Mouse (Mus musculus): Measurements from ENCODE around the gene Rps16. TPM values are rescaled to one million over a fixed set of nuclear protein-coding genes. Genes with fewer than 3 reads are reported as not detected.
A peak's percentile ranks its signal among the peaks of the same experiment; 100 is the strongest.

The Rps16 gene
- polyA plus RNA-seq, 1 experiment from 2014 or later, result 467 TPM

DNA sequence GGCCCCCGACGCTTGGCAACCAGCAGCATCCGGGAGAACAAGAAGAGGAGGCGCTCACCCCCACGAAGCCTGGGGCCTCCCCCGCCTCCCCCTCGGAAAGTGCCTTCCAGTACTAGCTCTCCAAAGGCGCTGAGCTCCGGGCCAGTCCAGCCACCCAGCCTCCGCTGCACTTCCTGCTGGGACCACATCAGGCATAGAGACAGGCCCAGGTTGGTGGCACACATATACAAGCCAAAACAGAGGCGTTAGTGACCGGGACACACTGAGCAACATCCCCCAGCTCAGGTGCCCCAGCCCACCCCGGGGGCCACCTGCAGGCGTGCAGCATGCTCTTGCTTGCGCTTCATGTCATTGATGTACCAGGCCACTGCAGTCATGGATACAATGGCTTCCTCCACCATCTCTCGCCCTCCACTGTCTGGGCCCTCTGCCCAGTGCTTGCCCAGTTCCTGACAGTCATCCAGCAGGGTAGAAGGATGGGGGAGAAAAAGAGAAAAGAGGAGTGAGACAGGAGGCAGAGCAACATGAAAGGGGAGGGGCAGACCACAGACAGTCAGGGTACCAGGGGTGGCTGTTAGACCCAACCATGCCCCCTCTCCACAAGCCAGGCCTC, 17.3 kb downstream of the Rps16 start:
- no peak overlapping the region for H3K4me3 ChIP-seq (replicated peaks)
- H3K9me3 ChIP-seq (replicated peaks), result no peaks in the 10 kb centered on the region
- no peaks in the 10 kb centered on the region for H3K27me3 ChIP-seq (replicated peaks)
- H3K4me2 ChIP-seq, result no peak overlapping the region
- 90% methylated on average over 16 of the region's 16 CpGs for whole genome bisulfite sequencing
- H3K27ac ChIP-seq (replicated peaks), result no peak overlapping the region; the same call in 1 of the 2 replicates
- H3K36me3 ChIP-seq, result peaks cover 32% of the 10 kb centered on the region
- H3K4me1 ChIP-seq, result peaks cover 28% of the 10 kb centered on the region
- no peak for ATAC-seq (ENCODE audit: low FRiP score)
- no peak overlapping the region for H3K9ac ChIP-seq (replicated peaks)

DNA sequence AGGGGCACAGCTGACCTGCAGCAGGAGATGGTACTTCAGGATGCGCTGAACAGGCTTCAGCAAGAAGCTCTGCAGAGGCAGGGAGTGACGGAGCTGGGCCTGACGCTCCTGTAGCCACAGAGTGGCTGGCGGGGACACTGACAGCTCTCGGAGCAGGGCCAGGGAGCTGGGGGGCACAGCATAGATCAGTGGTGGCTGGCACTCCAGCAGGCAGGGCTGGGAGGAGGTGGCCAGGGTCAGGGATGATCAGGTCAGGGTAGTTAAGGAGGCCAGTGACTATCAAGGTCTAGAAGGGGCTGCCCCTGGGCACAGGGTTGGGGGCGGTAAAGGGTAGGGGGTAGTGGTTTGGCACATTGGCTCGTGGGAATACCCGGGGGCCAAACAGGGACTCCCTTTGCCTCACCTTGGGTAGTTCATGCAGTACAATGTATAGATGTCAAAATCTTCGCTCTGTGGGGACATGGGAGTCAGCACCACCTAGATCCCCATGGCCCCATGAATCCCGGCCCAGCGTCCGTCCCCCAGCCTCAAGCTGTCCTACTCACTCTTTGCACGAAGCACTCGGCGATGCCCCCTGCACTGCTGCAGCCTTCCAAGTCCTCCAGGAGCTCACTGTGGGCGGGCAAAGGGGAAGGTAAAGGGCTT, 17.9 kb downstream of the Rps16 start:
- no peak overlapping the region for H3K4me2 ChIP-seq
- H3K9ac ChIP-seq (replicated peaks), result no peak overlapping the region
- H3K27me3 ChIP-seq (replicated peaks), result no peaks in the 10 kb centered on the region
- H3K4me3 ChIP-seq (replicated peaks), result no peak overlapping the region
- H3K36me3 ChIP-seq, result peaks cover 30% of the 10 kb centered on the region
- ATAC-seq (ENCODE audit: low FRiP score), result no peak
- H3K27ac ChIP-seq (replicated peaks), result no peak overlapping the region; the same call in 1 of the 2 replicates
- no peaks in the 10 kb centered on the region for H3K9me3 ChIP-seq (replicated peaks)
- peaks cover 28% of the 10 kb centered on the region for H3K4me1 ChIP-seq
- WGBS, result 95% methylated on average over 16 of the region's 16 CpGs

DNA sequence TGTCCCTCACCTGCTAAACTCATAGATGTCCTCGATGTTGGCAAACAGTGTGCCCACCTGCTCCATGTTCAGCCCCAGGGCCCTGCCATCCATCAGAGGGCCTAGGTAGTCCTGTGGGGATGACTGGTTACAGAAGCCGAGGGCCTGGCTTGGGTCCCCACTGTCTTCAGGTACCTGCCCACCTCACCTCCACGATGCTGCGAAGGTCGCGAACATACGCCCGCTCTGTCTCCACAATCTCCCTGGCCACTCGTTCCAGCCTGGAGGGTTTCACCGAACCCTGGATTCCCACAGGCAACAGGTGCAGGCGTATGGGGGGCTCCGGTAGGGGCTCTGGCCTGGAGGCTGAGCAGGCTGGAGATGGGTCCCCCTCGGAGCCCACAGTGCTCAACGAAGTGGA, 19.6 kb downstream of the Rps16 start:
- Histone ChIP-seq H3K9ac (replicated peaks) (no peak overlapping the region), H3K4me1 (peaks cover 35% of the 10 kb centered on the region), H3K4me3 (replicated peaks) (peak overlapping the region; percentile 87), H3K4me2 (peak overlapping the region; percentile 95), H3K27me3 (replicated peaks) (no peaks in the 10 kb centered on the region), H3K27ac (replicated peaks) (no peak overlapping the region), H3K36me3 (peaks cover 14% of the 10 kb centered on the region), H3K9me3 (replicated peaks) (no peaks in the 10 kb centered on the region)
- 94% methylated on average over 14 of the region's 14 CpGs for WGBS
- no peak for ATAC-seq (ENCODE audit: low FRiP score)

DNA sequence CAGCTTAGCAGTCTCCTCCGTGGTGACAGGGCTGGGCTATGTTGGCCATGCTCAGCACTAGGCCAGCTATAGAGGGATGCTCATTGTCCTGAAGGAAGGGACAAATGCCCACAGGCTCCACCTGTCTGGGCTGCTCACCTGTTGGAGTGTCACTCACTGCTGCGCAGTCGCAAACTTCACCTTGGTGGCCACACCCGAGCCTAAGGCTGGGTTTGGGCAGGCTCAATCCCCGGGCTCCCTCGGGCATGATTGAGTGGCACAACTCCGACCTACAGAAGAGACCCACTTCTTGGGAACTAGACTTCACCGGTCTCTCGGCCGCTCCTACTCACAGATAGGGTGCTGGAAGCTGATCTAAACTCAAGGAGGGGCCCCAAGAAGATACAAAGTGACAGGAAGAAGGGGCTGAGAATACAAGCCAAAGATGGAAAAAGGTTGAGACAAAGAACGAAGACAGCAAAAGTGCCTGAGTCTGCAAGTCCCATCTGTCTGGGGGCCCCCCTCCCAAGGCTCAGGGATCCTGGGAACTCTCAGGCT, 20.6 kb downstream of the Rps16 start:
- Histone ChIP-seq H3K4me2 (peak overlapping the region; percentile 95), H3K27ac (replicated peaks) (peak overlapping the region; percentile 93), H3K27me3 (replicated peaks) (no peaks in the 10 kb centered on the region), H3K9ac (replicated peaks) (peak overlapping the region; percentile 73), H3K36me3 (0 out of 2 replicates have a peak, but pooled peaks cover 11% of the 10 kb centered on the region), H3K4me1 (peaks cover 45% of the 10 kb centered on the region), H3K4me3 (replicated peaks) (peak overlapping the region; percentile 87), H3K9me3 (replicated peaks) (no peaks in the 10 kb centered on the region)
- ATAC-seq (ENCODE audit: low FRiP score), result no peak
- WGBS, result 10% methylated on average over 11 of the region's 11 CpGs

DNA sequence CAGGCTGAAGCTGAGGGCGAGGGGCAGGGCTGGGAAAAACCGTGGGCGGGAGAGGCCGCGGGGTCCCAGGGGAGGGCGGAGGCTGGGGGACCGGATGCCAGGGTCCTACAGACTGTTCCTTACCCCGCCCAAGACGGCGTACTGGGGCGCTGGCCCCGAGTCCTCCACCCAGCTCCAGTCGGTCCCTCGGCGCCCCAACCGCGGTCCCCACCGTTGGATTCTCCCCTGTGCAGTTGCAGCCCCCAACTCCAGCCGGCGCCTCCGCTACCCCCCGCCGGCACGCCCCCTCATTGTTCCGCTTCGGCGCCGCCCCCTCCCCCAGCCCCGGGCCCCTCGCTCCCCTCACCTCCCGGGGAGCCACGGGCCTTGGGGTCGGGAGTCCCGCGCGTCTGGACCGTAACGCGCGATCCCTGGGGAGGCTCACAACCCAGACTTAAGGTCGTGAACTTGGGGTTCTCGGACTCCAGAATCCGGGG, 21.1 kb downstream of the Rps16 start:
- Histone ChIP-seq H3K27ac (replicated peaks) (peak overlapping the region; percentile 93), H3K36me3 (0 out of 2 replicates have a peak, but pooled peaks cover 10% of the 10 kb centered on the region), H3K4me1 (peaks cover 50% of the 10 kb centered on the region), H3K9ac (replicated peaks) (peak overlapping the region; percentile 73), H3K9me3 (replicated peaks) (no peaks in the 10 kb centered on the region), H3K27me3 (replicated peaks) (no peaks in the 10 kb centered on the region), H3K4me2 (peak overlapping the region; percentile 95), H3K4me3 (replicated peaks) (peak overlapping the region; percentile 87)
- 2% methylated on average over 39 of the region's 43 CpGs for WGBS
- peak; percentile 3; the same call in 1 of the 2 replicates for ATAC-seq (ENCODE audit: low FRiP score)

DNA sequence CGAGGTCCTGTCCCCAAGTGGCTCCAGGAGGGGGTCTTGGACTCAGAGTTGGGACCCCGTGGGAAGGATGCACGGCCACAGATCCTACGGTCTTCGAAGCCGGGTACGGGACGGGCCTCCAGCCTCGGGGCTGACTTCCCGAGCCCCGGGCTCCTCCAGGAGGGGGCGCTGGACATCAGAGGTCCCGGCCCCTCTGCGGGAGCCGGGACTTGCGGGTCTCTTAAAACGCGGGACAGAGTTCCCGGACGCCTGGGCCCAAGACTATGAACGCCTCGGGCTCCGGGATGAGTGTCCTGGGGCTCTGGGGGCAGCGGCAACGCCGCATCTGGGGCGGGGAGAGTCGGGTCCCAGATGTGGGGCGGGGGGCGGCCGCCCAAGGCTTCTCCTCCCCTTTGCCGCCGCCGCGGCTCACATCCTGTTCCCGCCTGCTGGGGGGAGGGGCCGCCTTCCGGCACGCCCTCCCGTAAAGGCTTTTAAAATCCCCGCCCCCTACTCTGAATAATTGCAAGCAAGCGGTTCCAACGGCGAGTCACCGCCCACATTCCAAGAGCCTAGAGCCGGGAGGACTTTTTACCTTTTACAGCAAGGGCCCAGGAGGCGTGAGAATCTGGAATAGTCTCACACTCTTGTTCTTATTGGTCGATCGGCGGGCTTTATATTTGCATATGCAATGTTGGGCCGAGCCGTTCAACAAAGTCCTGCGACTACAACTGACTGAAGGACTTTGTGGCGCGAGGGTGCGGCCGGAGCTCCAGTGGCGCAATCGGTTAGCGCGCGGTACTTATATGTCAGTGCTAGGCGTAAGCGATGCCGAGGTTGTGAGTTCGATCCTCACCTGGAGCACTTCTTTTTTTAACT, 22.0 kb downstream of the Rps16 start, which contains the start of gene Plekhg2:
Gene Plekhg2, minus strand, starts transcription at position 349 of the 858 bp plus-strand sequence.
- 0 out of 2 replicates have a peak, but pooled peaks cover 5% of the 10 kb centered on the region for H3K36me3 ChIP-seq
- WGBS, result under 1% methylated on average over 64 of the region's 66 CpGs
- peak; percentile 88 for ATAC-seq (ENCODE audit: low FRiP score)

DNA sequence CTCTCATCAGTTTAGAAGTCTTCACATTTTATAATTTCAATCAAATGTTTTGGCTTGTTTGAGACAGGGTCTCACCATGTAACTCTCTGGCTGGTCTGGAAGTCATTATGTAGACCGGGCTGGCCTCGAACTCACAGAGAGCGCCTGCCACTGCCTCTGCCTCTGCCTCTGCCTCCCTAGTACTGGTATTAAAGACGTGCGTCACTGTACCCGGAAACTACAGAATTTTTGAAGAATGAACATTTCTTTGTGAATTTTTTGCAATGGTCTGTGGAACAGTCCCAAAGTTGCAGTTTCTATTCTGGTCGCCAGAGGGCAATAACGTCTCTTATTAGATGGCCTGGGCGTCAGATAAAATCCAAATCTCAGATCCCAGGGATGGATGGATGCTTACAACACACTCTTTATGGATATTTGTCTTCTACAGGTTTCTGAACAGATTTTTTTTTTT, 22.7 kb downstream of the Rps16 start:
- peak; percentile 4 for ATAC-seq (ENCODE audit: low FRiP score)
- Histone ChIP-seq H3K36me3 (no peaks in the 10 kb centered on the region), H3K4me3 (replicated peaks) (peak overlapping the region; percentile 87), H3K4me1 (peaks cover 63% of the 10 kb centered on the region), H3K9ac (replicated peaks) (0 out of 2 replicates have a peak overlapping the region, but pooled peaks have one; percentile 29), H3K27me3 (replicated peaks) (no peaks in the 10 kb centered on the region), H3K4me2 (peak overlapping the region; percentile 95), H3K9me3 (replicated peaks) (no peaks in the 10 kb centered on the region), H3K27ac (replicated peaks) (peak overlapping the region; percentile 93)
- WGBS, result under 1% methylated on average over 9 of the region's 9 CpGs

More for the DNA sequence above, 22.0 kb downstream of the Rps16 start, which contains the start of gene Plekhg2:
- Histone ChIP-seq H3K9ac (replicated peaks) (peak within 1 kb of the TSS; percentile 73), H3K4me1 (peaks cover 56% of the 10 kb centered on the region), H3K27me3 (replicated peaks) (no peaks in the 10 kb centered on the region), H3K27ac (replicated peaks) (peak within 1 kb of the TSS; percentile 93), H3K4me3 (replicated peaks) (peak within 1 kb of the TSS; percentile 87), H3K9me3 (replicated peaks) (no peaks in the 10 kb centered on the region), H3K4me2 (peak within 1 kb of the TSS; percentile 95)

DNA sequence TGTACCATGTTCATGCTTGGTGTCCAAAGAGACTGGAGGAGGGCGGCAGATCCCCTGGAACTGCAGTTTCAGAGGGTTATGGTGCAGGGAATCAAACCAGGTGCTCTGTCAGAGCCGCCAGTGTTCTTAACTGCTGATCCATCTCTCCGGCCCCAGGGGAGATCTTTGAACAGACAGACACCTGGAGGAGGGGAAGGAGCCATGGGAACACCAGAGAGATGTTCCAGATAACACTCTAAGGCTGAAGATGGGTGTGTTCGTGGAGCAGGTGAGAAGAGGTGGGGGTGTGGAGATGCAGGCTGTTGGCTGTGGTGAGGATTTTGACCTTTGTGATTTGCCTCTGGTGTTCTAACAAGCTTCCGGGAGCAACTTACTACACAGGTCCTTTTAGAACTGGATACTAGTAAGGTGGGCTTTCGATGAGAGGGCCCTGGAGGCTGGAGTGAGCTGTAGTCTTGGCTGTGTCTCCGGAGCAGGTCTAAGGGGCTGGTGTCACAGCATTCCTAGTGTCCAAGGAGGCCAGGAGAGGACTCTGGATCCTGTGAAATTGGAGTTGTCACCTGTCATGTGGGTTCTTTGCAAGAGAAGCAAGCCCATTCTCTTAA, 23.5 kb downstream of the Rps16 start:
- H3K27ac ChIP-seq (replicated peaks), result peak overlapping the region; percentile 93
- no peaks in the 10 kb centered on the region for H3K36me3 ChIP-seq
- no peak overlapping the region for H3K9ac ChIP-seq (replicated peaks)
- ATAC-seq (ENCODE audit: low FRiP score), result no peak
- no peak overlapping the region for H3K4me2 ChIP-seq
- H3K27me3 ChIP-seq (replicated peaks), result no peaks in the 10 kb centered on the region
- no peaks in the 10 kb centered on the region for H3K9me3 ChIP-seq (replicated peaks)
- peaks cover 66% of the 10 kb centered on the region for H3K4me1 ChIP-seq
- 86% methylated on average over 7 of the region's 7 CpGs for WGBS
- H3K4me3 ChIP-seq (replicated peaks), result no peak overlapping the region

DNA sequence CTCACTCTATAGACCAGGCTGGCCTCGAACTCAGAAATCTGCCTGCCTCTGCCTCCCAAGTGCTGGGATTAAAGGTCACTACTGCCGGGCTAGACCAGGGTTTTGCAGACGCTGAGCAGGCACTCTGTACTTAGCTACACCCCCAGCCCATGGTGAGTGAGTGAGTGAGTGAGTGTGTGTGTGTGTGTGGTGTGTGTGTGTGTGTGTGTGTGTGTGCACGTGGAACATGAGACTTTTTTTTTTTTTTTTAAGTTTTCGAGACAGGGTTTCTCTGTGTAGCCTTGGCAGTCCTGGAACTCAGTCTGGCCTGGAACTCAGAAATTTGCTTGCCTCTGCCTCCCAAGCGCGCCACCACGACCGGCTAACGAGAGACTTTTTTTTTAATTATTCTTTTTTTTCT, 24.2 kb downstream of the Rps16 start:
- Histone ChIP-seq H3K9me3 (replicated peaks) (no peaks in the 10 kb centered on the region), H3K9ac (replicated peaks) (no peak overlapping the region), H3K27me3 (replicated peaks) (no peaks in the 10 kb centered on the region), H3K36me3 (no peaks in the 10 kb centered on the region), H3K27ac (replicated peaks) (peak overlapping the region; percentile 86), H3K4me2 (peak overlapping the region; percentile 79; the same call in 1 of the 2 replicates), H3K4me3 (replicated peaks) (no peak overlapping the region), H3K4me1 (peaks cover 69% of the 10 kb centered on the region)
- no peak for ATAC-seq (ENCODE audit: low FRiP score)
- 81% methylated on average over 10 of the region's 10 CpGs for WGBS

DNA sequence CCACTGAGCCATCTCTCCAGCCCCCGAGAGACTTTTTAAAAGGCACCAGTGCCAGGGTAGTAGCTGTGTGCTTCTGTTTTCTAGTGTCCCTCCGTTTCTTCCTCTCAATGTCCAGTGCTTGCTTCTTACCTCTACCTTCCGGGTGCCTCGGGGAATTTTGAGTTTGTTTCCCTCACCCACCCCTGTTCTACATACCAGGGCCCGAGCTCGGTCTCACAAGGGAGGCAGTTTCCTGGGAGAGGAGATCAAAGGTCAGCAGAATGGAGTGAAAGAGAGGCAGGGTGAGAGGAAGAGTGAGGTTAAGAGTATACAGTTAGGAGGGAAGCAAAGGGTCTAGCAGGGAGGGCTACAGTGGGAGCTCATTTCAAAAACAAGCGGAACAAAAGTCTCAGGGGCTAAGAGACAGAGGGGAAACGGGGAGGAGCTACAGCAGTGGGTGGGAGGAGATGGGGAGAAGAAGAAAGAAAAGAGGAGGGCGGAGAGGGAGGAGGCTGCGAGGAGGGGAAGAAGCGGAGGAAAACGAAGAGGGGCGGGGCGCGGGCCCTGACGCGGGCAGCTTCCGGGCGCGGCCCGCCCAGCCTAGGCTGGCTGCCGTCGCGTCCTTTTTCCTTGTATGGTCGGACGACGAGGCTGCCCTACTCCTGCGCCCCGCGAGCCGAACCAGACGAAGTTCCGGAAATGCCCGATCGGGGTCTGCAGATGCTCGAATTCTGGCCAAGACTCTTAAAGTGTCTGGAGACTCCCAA, 24.9 kb downstream of the Rps16 start:
- Histone ChIP-seq H3K27ac (replicated peaks) (peak overlapping the region; percentile 86), H3K9me3 (replicated peaks) (no peaks in the 10 kb centered on the region), H3K27me3 (replicated peaks) (no peaks in the 10 kb centered on the region), H3K4me1 (peaks cover 63% of the 10 kb centered on the region), H3K9ac (replicated peaks) (peak overlapping the region; percentile 51), H3K36me3 (no peaks in the 10 kb centered on the region), H3K4me3 (replicated peaks) (peak overlapping the region; percentile 46), H3K4me2 (peak overlapping the region; percentile 79)
- WGBS, result 1% methylated on average over 32 of the region's 36 CpGs
- ATAC-seq (ENCODE audit: low FRiP score), result peak; percentile 2
